Comparison of ENCODE assay signal across 8 mouse cellular contexts in genomic region chr5:24100106-24100809, GRCm38 (mm10). TPM values are rescaled to one million over a fixed set of nuclear protein-coding genes. Genes with fewer than 3 reads are reported as not detected.
DNase-seq lines count a peak whose midpoint lies in the region; ATAC-seq and TF ChIP-seq lines count a peak whose summit lies in the region.

Gene Klhl7 (plus strand): TSS chr5:24100605.

- no peaks in the 10 kb centered on the region for H3K4me1 ChIP-seq in embryonic facial prominence, embryonic 12.5 days
- peaks cover 18% of the 10 kb centered on the region; the same call in 1 of the 2 replicates for H3K4me1 ChIP-seq in kidney, adult 2 months (ENCODE audit: control insufficient read depth, insufficient read depth, low read length)
- H3K4me1 ChIP-seq in limb, embryonic 14.5 days (ENCODE audit: control insufficient read depth, insufficient read depth, low read length) = 0 out of 2 replicates have a peak, but pooled peaks cover 5% of the 10 kb centered on the region
- no peaks in the 10 kb centered on the region; the same call in 1 of the 2 replicates for H3K4me1 ChIP-seq in midbrain, postnatal 0 days (ENCODE audit: insufficient read depth, low read length)

- TF ChIP-seq CTCF in kidney, adult 2 months (conservative IDR thresholded peaks at IDR 0.05; ENCODE audit: insufficient read depth, insufficient read length, low read depth, low read length) = no peak
- TF ChIP-seq CTCF in midbrain, postnatal 0 days (IDR thresholded peaks at IDR 0.05) = peak; percentile 47

- 1% methylated on average over 47 of the region's 47 CpGs for WGBS in embryonic facial prominence, embryonic 12.5 days
- WGBS in kidney, adult 2 months = 1% methylated on average over 47 of the region's 47 CpGs
- WGBS in limb, embryonic 14.5 days = 2% methylated on average over 33 of the region's 47 CpGs
- 1% methylated on average over 44 of the region's 47 CpGs for WGBS in midbrain, postnatal 0 days

- DNase-seq in layer of hippocampus, adult 11-12 months (ENCODE audit: low spot score) = peak; percentile 85
- DNase-seq in layer of hippocampus, adult 9-10 months (ENCODE audit: low spot score) = no peak
- peak; percentile 90 for DNase-seq in heart, adult 18-20 months
- DNase-seq in kidney, adult 2 months = peak; percentile 88
- DNase-seq in limb, embryonic 14.5 days (ENCODE audit: low spot score) = peak; percentile 95
- peak; percentile 96 for DNase-seq in midbrain, postnatal 0 days (ENCODE audit: low spot score)
- DNase-seq in spleen, postnatal 14 days (ENCODE audit: low spot score in 2 of 2) = peak; percentile 64 to 77

- no peaks in the 10 kb centered on the region for H3K36me3 ChIP-seq in embryonic facial prominence, embryonic 12.5 days
- H3K36me3 ChIP-seq in kidney, adult 2 months (ENCODE audit: control insufficient read depth, insufficient read depth, low read length) = no peaks in the 10 kb centered on the region
- no peaks in the 10 kb centered on the region for H3K36me3 ChIP-seq in limb, embryonic 14.5 days (ENCODE audit: control insufficient read depth, insufficient read depth, low read length)
- H3K36me3 ChIP-seq in midbrain, postnatal 0 days (ENCODE audit: insufficient read depth, low read length) = no peaks in the 10 kb centered on the region

- H3K27ac ChIP-seq in embryonic facial prominence, embryonic 12.5 days = peak within 1 kb of the TSS; percentile 89
- peak within 1 kb of the TSS; percentile 49 for H3K27ac ChIP-seq in kidney, adult 2 months (ENCODE audit: insufficient read depth, low read depth, low read length)
- H3K27ac ChIP-seq in limb, embryonic 14.5 days (replicated peaks; ENCODE audit: low read depth, low read length) = peak within 1 kb of the TSS; percentile 81
- peak within 1 kb of the TSS; percentile 97 for H3K27ac ChIP-seq in midbrain, postnatal 0 days (ENCODE audit: low read depth, low read length)

- H3K4me3 ChIP-seq in embryonic facial prominence, embryonic 12.5 days = peak within 1 kb of the TSS; percentile 84
- peak within 1 kb of the TSS; percentile 74 for H3K4me3 ChIP-seq in kidney, adult 2 months (ENCODE audit: insufficient read depth, low read depth, low read length)
- H3K4me3 ChIP-seq in limb, embryonic 14.5 days (replicated peaks; ENCODE audit: low read length) = peak within 1 kb of the TSS; percentile 76
- H3K4me3 ChIP-seq in midbrain, postnatal 0 days (ENCODE audit: low read depth, low read length) = peak within 1 kb of the TSS; percentile 79

- H3K27me3 ChIP-seq in embryonic facial prominence, embryonic 12.5 days = no peaks in the 10 kb centered on the region
- no peaks in the 10 kb centered on the region for H3K27me3 ChIP-seq in kidney, adult 2 months (replicated peaks; ENCODE audit: control insufficient read depth, insufficient read depth, low read length)
- H3K27me3 ChIP-seq in limb, embryonic 14.5 days (ENCODE audit: control insufficient read depth, insufficient read depth, low read length) = no peaks in the 10 kb centered on the region
- H3K27me3 ChIP-seq in midbrain, postnatal 0 days (ENCODE audit: insufficient read depth, low read length) = no peaks in the 10 kb centered on the region

- peak within 1 kb of the TSS; percentile 61 for H3K4me2 ChIP-seq in embryonic facial prominence, embryonic 12.5 days (replicated peaks)
- peak within 1 kb of the TSS; percentile 74 for H3K4me2 ChIP-seq in limb, embryonic 14.5 days (replicated peaks; ENCODE audit: low read depth, low read length, severe bottlenecking)
- peak within 1 kb of the TSS; percentile 64 for H3K4me2 ChIP-seq in midbrain, postnatal 0 days (ENCODE audit: low read depth, low read length, poor library complexity, severe bottlenecking)

- peak; percentile 93 for ATAC-seq in embryonic facial prominence, embryonic 12.5 days (ENCODE audit: insufficient number of reproducible peaks, insufficient read depth, low FRiP score, low TSS enrichment)
- ATAC-seq in limb, embryonic 14.5 days (ENCODE audit: low FRiP score, low read depth) = peak; percentile 97
- ATAC-seq in midbrain, postnatal 0 days (ENCODE audit: low FRiP score) = peak; percentile 97

- peak; percentile 67 for TF ChIP-seq POLR2A in kidney, adult 2 months (IDR thresholded peaks at IDR 0.05; ENCODE audit: low read depth, low read length)
- peak; percentile 74; the same call in 1 of the 2 replicates for TF ChIP-seq POLR2A in limb, embryonic 14.5 days (IDR thresholded peaks at IDR 0.05; ENCODE audit: borderline replicate concordance, extremely low read depth, insufficient read depth, insufficient read length)

- H3K9ac ChIP-seq in embryonic facial prominence, embryonic 12.5 days = peak within 1 kb of the TSS; percentile 88
- H3K9ac ChIP-seq in limb, embryonic 14.5 days (ENCODE audit: low read depth, low read length, severe bottlenecking) = peak within 1 kb of the TSS; percentile 87
- peak within 1 kb of the TSS; percentile 92 for H3K9ac ChIP-seq in midbrain, postnatal 0 days (replicated peaks; ENCODE audit: low read length, poor library complexity, severe bottlenecking)

- H3K9me3 ChIP-seq in embryonic facial prominence, embryonic 12.5 days = no peaks in the 10 kb centered on the region
- H3K9me3 ChIP-seq in limb, embryonic 14.5 days (ENCODE audit: control insufficient read depth, low read length) = no peaks in the 10 kb centered on the region
- no peaks in the 10 kb centered on the region for H3K9me3 ChIP-seq in midbrain, postnatal 0 days (ENCODE audit: low read length)

RNA-seq across cellular contexts. Expression of gene Klhl7, which starts in this region (rescaled TPM):
- polyA plus RNA-seq in embryonic facial prominence, embryonic 12.5 days (2016; fragmentation: Nextera tagmentation; extraction: Ambion mirVana) = 72.4 and 73.2 TPM in 2 replicates
- 10 to 100 TPM; 44.6 to 46.4 TPM for total RNA-seq in heart, adult 18-20 months (2021)
- 6.5 and 7.7 TPM in 2 replicates for polyA plus RNA-seq in kidney, adult 2 months (2012; rRNA removed)
- 28.6 and 33.7 TPM in 2 replicates for polyA plus RNA-seq in limb, embryonic 14.5 days (2012; rRNA removed)
- 51.7 and 54.0 TPM in 2 replicates for polyA plus RNA-seq in limb, embryonic 14.5 days (2014; fragmentation: Nextera tagmentation; extraction: Ambion mirVana)
- total RNA-seq in midbrain, postnatal 0 days (2014; rRNA removed) = 149 and 188 TPM in 2 replicates
- 114 and 123 TPM in 2 replicates for polyA plus RNA-seq in midbrain, postnatal 0 days (2015; fragmentation: Nextera tagmentation; extraction: Ambion mirVana)
